Mouse (Mus musculus): ENCODE results near the gene Ncoa3.

DNA sequence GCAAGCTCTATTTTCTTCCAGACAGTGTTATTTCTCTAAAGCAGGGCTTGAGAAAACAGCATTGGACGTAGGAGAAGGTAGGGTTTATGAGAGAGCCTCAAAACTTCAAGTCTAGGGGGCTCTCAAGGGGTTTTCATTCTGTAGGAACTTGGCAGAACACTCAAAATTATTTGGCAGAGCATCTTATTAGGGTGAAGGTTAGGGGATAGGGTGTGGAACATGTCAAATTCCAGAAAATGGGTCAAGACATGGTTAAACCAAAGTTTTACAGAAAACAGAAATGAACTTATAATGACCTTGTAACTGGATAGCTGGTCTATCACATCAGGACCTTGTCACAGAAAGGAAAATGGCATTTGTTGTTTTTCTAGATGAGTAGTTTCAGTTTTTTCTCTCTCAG, 69.6 kb downstream of the Ncoa3 start:
- TF ChIP-seq CTCF (IDR thresholded peaks at IDR 0.05; ENCODE audit: control insufficient read depth, insufficient read depth, insufficient read length) (no peak), MYOG (IDR thresholded peaks at IDR 0.05; ENCODE audit: control insufficient read depth, extremely low read depth, insufficient read length) (no peak), USF1 (IDR thresholded peaks at IDR 0.05; ENCODE audit: low read depth) (no peak), MAX (IDR thresholded peaks at IDR 0.05) (no peak), MYOD1 (IDR thresholded peaks at IDR 0.05; ENCODE audit: control insufficient read depth, insufficient read length, low read depth) (no peak), CEBPB (IDR thresholded peaks at IDR 0.05; ENCODE audit: low read depth) (no peak)

All from C2C12 (cell line).